Mouse (Mus musculus): ENCODE measurements at regions not wholly inside any gene's neighbourhood (a gene's known extent, or its start where the extent isn't known, plus 50 kb on each side); places are given as distances from the start of the nearest gene placed in this dataset.

DNA sequence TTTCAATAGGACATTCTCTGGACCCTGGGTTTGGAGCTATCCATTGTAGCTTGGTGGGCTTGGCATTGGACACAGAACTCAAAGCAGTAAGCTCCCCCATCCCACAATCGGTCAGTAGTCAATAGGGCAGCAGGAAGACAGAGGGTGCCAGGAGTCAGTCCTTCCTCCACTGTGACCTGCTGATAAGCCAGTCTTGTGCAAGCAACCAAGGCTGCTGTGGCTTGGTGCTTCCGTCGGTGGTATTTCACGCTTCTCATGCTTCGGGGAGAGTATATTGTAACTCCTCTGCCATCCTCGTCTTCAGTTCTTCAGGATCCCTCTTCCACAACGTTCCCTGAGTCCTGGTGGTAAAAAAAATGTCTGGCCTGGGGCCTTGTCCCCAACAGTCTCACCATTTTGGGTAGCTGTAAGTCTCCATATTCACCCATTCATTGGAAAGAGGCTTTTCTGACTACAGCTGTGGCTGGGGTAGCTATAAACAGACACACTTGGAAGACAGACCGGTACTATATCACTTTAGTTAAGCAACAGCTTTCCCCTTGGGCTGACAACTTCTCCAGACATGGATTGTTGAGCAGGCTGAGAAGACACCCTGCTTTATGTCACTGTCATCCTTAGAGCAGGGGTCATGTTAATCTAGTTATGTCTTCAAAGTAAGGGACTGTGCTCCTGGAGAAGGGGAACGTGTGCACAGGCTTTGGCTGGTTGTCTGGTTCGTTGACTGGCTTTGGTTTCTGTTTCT is 184.9 kb upstream of the Ccdc122 start:
- H3K4me3 ChIP-seq, result no peak overlapping the region
- H3K27ac ChIP-seq, result no peak overlapping the region
- no peak for TF ChIP-seq CTCF (IDR thresholded peaks at IDR 0.05)
- intact Hi-C loops (cut with DNase I), result no loop called here
- no peak for DNase-seq

DNA sequence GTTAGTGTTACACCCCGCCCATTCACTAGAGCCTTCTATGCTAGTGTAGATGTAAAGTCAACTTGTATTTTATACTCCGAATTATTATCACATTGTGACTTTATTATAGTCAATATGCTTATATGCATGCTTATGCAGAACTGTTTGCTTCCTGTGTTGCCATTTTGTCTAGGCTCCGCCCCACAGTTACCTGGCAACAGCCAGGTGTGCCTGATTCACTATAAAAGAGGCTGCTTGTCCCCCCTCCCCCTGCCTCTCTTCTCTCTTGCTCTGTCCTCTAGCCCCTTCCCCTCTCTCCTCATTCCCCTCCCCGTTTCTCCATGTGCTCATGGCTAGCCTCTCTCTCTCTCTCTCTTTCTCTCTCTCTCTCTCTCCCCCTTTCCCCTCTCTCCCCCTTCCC is 185.9 kb upstream of the Ccdc122 start:
- TF ChIP-seq CTCF (IDR thresholded peaks at IDR 0.05), result no peak
- intact Hi-C loops (cut with DNase I), result no loop called here
- no peak for DNase-seq
- no peak overlapping the region for H3K27ac ChIP-seq
- H3K4me3 ChIP-seq, result no peak overlapping the region

DNA sequence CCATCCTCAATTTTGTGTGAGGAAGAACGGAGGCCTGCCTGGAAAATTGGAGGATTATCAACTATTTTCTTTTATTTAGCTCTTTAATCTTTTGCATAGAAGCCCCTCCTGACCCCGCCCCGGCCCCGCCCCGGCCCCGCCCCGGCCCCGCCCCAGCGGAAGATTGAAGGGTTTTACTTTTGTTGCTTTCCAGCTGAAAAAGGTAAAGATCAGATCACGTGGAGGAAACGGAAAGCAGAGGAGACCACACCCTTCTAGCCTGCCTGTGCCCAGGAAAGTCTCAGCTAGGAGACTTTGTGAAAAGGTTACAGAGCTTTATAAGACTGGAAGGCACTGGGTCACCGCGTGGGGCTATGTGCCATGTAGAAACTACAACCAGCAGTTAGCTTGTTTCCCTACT is 186.5 kb upstream of the Ccdc122 start:
- DNase-seq, result no peak
- TF ChIP-seq CTCF (IDR thresholded peaks at IDR 0.05), result no peak
- Histone ChIP-seq H3K4me3 (no peak overlapping the region), H3K27ac (no peak overlapping the region)
- intact Hi-C loops (cut with DNase I), result no loop called here

DNA sequence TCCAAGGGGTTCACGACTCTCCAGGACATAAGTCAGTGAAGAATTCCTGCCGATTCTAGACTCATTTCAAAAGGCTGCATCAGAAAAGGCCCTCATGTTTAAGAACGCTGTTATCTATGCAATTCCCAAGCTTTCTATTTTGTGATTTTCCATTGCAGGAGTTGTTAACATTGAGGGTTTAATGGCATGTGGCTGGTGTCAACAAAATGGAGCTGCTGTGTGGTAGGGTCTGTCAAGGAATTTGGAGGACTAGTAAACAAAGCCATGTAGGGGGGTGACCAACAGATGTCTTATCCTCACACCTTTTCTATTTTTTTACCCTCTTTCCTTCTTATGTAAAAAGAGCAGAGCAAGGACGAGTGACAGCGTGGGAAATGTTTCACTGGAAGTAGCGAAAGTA is 186.9 kb upstream of the Ccdc122 start:
- DNase-seq, result no peak
- intact Hi-C loops (cut with DNase I), result no loop called here
- H3K27ac ChIP-seq, result no peak overlapping the region; the same call in 1 of the 2 replicates
- H3K4me3 ChIP-seq, result no peak overlapping the region
- TF ChIP-seq CTCF (IDR thresholded peaks at IDR 0.05), result no peak

DNA sequence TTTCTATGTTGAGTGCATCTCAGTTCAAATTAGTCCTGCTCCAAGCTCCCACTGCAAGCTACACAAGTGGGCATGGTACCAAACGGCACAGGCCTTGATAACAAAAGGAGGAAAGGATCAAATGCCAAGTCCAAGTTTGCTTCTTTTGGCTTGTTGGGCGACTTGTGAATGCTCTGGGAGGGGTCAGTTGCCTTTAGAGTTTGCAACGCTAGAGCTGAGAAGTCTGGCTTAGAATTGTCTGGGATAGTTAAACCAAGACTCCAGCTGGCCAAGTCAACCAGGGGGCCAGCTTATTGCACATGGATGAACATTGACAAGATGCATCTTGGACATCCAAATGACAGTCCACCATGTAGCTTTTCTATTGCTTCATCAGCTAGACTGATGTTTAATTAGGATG is 187.5 kb upstream of the Ccdc122 start:
- TF ChIP-seq CTCF (IDR thresholded peaks at IDR 0.05), result no peak
- H3K27ac ChIP-seq, result no peak overlapping the region
- no peak overlapping the region for H3K4me3 ChIP-seq
- no peak for DNase-seq
- intact Hi-C loops (cut with DNase I), result no loop called here

DNA sequence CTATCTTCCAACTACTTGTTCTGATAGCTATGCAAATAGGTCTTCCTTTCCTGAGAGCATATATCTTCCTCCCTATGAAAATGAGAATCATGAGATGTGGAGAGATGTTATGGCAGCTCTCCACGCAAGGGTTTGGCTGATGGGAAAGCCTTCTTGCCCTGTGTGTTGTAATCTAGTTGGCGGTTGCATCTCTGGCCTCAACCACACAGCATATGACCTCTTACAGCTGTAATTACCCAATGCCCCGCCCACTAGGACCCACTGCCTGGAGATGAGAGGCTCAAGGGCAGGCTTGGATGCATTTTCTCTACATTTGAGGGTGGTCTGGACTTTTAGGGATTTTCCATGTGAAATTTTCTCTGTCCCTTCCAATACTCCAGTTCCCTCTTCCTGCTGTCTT is 190.9 kb upstream of the Ccdc122 start:
- intact Hi-C loops (cut with DNase I), result no loop called here
- Histone ChIP-seq H3K4me3 (no peak overlapping the region), H3K27ac (no peak overlapping the region)
- no peak for TF ChIP-seq CTCF (IDR thresholded peaks at IDR 0.05)
- DNase-seq, result no peak

DNA sequence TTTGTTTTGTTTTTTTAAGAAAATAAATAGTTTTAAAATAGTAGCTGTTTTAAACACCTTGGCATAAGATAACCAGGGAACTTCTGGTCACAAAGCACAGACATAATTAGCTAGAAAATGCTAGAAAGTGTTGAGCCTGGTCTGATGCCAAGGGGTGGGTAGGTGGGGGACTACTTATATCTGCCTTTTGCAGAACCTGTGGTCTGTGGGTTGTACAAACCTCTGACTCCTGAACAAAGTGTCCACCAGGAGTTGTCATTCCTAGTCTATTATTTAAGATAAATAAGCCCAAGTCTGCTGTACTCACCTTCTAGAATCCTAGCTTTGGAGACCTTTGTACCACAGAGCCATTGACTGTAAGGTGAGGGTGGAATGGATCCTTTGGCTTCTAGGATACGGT is 191.9 kb upstream of the Ccdc122 start:
- intact Hi-C loops (cut with DNase I), result no loop called here
- Histone ChIP-seq H3K4me3 (no peak overlapping the region), H3K27ac (no peak overlapping the region)
- TF ChIP-seq CTCF (IDR thresholded peaks at IDR 0.05), result no peak
- DNase-seq, result no peak

DNA sequence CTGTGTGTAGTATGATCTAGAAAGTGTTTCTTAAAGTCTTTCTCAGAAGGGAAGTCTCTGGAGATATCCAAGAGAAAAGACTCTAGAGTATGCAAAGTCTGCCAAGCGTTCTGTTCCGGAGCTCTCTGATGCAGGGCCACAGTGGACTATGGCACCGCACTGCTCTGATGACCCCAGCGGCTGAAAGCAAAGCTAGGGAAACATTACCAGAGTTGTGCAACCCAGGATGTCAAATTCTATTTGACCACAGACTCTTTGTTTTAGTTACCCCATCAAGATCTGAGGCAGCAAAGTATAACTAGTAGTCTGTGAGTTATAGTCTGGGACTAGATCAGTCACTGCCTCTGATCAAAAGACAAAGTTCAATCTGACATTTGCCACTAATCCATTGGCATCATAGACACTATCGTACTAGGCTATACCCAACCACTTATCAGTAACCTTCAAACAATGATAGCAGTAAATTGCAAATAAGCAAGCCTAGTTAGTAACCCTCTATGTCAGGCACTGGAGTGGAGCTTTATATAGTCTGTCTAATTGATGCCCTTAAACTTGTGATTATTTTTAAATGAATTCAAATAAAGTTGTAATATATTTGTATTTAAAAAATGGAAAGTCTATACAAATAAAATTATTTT is 198.9 kb upstream of the Ccdc122 start:
- TF ChIP-seq CTCF (IDR thresholded peaks at IDR 0.05), result no peak
- no peak overlapping the region for H3K4me3 ChIP-seq
- no peak for DNase-seq
- no peak overlapping the region for H3K27ac ChIP-seq
- intact Hi-C loops (cut with DNase I), result no loop called here

DNA sequence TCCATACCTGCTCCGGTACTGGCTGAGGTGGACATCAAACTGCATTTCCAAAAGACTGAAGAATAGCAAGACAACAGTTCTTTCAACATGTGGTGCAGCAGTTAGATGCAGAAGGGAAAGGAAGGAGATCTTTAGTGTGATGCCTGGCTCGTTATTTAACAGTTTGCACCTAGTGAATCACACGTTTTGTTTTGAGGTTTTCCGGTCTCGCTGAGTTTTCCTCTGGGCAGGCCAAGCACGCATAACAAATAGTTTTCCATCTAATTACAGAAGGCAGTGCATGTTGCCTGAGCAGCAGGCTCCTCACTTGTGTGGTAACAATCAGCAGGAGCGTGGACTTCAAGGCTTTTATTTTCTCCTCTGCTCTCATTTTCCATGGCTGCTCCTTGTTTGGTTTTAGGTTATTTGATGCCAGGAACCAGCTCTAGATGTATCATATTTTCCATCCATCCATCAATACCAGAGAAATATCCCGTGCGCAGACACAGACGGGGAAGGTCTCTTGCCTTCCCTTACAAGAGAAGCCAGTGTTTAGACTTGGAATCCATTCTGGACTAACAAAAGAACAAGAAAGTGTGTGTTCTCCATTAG is 199.6 kb upstream of the Ccdc122 start:
- no peak overlapping the region for H3K27ac ChIP-seq
- DNase-seq, result no peak
- no peak for TF ChIP-seq CTCF (IDR thresholded peaks at IDR 0.05)
- intact Hi-C loops (cut with DNase I), result no loop called here
- no peak overlapping the region for H3K4me3 ChIP-seq

DNA sequence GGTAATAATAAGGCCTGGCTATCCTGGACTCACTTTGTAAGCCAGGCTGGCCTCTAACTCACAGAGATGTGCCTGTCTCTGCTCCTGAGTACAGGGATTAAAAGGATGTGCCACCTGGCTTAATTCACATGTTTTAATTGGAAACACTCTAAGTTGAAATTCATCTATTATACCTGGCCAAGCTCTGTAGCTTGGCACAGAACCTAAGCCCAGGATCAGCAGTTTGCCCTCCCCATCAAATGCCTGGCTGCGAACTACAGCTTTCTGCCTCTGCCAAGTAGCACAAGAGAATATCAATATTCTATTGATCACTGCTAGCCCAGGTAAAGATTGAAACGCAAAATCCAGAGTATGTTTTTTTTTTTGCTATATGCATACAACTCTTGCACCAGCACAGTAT is 200.3 kb upstream of the Ccdc122 start:
- TF ChIP-seq CTCF (IDR thresholded peaks at IDR 0.05), result no peak
- Histone ChIP-seq H3K4me3 (no peak overlapping the region), H3K27ac (no peak overlapping the region)
- intact Hi-C loops (cut with DNase I), result no loop called here
- no peak for DNase-seq

DNA sequence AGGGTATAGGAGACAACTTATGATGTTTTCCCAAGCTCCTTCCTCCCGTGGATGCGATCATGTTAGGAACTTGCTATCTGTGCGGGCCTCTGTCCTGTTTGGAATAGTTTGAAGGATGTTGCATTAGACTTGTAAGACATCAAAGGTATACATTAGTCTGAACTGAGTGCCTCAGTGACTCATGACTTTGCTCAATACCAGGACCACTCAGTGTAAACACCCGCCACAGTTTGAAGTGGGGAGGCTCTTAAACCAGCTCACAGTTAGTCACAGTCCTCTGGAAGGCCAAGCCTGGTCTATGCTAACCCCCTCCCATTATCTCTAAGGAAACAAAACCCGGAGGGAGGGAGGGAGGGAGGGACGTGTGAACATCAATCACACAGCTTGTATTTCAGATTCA is 202.5 kb upstream of the Ccdc122 start:
- Histone ChIP-seq H3K4me3 (no peak overlapping the region), H3K27ac (no peak overlapping the region)
- TF ChIP-seq CTCF (IDR thresholded peaks at IDR 0.05), result no peak
- DNase-seq, result no peak
- intact Hi-C loops (cut with DNase I), result loop anchor here (5.0 kb wide), 1 partner anchor 33 kb away; no protein-coding TSS in a partner anchor

DNA sequence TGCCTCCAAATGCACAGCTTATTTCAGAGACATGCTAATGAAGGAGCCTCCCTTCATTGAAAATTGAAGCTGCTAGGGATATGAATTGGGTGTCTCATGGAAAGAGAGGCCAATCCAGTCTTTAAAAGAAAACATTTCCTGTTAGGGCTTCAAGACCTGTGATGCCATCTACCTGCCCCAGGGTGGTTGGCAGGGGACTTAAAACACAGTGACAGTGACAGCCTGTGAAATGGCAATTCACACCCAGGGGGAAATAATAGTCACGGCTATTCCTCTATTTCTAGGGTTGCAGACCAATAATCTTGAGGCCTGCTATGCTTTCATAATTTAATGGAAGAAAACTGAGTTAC is 207.4 kb upstream of the Ccdc122 start:
- peak overlapping the region; percentile 5; the same call in 1 of the 2 replicates for H3K27ac ChIP-seq
- no peak overlapping the region for H3K4me3 ChIP-seq
- no peak for DNase-seq
- TF ChIP-seq CTCF (IDR thresholded peaks at IDR 0.05), result no peak
- intact Hi-C loops (cut with DNase I), result no loop called here

DNA sequence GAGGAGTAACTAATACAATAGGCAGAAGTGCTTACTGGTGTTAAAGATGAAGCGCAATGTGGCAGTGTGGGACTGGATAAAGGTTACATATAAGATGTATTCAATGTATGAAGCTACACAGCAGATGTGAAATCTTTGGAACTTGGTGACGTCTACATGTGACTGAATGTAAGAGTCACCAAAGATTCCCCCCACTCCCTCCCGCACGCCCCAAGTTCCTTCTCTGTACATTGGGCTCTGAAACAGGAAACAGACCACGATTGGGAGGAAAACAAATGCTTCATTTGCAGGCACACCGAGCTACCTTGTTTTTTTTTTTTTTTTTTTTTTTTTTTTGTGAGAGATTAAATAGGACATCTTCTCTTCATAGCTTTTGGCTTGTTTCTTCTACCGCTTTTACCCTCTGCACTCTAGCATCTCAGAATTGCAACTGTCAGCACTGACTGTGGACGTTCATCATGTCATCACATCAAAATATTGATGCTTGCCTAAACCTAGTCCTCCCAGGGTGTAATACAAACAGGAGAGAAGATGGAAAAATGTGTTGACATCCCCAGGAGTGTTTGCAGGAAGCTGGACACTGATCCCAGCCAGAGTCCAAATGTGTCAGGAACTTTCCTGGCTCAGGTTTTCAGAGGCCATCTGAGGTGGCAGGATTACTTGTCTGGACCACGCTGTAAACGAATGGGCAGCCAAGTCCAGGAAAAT is 208.0 kb upstream of the Ccdc122 start:
- Histone ChIP-seq H3K27ac (peak overlapping the region; percentile 5; the same call in 1 of the 2 replicates), H3K4me3 (no peak overlapping the region)
- intact Hi-C loops (cut with DNase I), result no loop called here
- TF ChIP-seq CTCF (IDR thresholded peaks at IDR 0.05), result no peak
- DNase-seq, result peak; percentile 41
